Mouse (Mus musculus): ENCODE data around the gene Dido1.
A peak's percentile ranks its signal among the peaks of the same experiment; 100 is the strongest.

Gene Dido1

DNA sequence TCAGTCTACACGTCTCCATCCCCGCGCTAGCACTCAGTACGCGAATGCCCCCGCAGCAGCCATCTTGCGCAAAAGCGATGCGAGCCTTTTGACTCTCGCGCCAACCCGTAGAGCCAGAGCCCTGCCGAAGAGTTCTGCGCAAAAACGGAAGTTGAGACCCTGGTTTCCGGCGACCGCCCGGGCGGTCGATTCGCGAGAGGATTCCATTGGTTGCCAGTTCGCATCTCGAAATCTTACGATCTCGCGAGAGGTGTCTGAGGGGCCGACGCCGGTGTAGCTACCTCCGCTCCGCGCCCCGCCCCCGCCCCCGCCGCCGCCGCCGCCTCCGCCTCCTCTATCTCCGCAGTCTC, at the start of gene Dido1, which contains the start of gene Gid8:
Gene Dido1, minus strand, starts transcription at position 77 of the 350 bp plus-strand sequence.
Gene Gid8, plus strand, starts transcription at position 195 of the 350 bp plus-strand sequence.
- DNase-seq (ENCODE audit: low spot score in 2 of 2), result peak; percentile 90 to 95

DNA sequence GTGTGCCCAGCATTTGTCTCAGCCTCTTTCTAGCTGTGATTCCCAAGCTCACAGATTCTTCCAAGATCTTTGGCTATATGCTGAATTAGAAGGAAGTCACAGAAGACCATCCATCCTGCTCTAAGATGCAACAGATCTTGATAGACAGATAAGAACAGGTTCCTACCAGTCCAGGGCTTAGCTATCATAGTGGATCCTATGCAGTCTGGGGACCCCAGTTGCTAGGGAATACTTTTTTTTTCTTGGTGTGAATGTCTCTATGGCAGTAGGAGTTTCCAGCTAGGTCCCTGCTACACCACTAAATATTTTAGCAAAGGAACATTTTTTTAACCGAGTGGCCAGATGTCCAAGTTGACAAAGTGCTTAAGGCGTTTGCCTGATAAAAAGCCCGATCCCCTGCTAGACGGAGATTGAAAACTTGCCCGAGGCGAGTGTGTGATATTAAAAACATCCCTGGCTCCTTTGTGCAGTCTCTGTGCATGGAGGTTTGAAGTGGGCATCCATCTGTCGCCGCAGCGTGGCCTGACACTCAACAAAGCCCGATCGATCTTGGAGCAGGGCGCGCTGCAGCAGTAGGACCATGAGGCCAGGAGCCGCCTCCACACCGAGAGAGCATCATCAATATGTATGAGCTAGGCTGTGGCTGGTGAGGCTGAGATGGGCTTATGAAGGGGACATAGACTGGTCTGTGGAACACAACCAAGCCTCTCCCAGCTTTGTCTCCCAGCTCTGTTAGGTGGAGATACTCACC, 48.9 kb upstream of the Dido1 start:
- DNase-seq (ENCODE audit: low spot score in 2 of 2), result no peak

DNA sequence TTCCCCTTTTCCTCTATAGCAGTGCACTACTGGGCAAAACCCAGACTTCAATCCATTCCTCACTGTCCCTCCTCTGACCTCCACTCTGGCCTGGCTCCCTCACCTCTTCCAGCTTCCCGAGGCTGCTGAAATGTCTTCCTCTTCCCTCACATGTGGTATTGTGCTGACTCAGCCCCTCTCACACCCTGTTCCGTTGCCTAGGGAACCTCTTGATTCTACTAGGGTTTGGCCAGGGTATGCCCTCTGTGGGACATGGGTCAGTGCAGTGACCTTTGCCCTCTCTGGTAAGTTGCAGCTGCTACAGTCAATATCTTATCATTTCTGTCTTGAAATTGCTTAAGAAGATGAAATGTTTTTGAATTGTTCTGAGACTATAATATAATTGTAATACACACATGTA, 47.0 kb upstream of the Dido1 start:
- DNase-seq (ENCODE audit: low spot score in 2 of 2), result no peak

DNA sequence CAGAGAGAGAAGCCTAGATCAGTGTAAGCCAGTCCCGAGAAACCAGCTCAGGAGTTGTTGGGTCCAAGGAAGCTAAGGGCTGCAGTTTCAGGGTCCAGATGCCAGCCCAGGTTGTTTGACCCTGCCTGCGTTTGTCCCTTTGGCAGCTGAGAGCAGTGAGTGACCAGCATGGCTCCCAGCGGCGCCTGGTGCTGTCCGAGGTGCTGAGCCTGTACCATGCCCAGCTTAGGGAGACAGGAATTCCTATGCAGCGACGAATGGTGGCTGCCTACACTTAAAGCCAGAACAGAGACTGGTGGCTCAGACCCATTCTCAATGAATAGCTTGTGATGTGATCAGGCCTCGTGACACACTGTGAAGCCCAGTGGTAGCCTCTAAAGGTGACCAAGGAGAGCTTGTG, 46.1 kb upstream of the Dido1 start:
- DNase-seq (ENCODE audit: low spot score in 2 of 2), result no peak

DNA sequence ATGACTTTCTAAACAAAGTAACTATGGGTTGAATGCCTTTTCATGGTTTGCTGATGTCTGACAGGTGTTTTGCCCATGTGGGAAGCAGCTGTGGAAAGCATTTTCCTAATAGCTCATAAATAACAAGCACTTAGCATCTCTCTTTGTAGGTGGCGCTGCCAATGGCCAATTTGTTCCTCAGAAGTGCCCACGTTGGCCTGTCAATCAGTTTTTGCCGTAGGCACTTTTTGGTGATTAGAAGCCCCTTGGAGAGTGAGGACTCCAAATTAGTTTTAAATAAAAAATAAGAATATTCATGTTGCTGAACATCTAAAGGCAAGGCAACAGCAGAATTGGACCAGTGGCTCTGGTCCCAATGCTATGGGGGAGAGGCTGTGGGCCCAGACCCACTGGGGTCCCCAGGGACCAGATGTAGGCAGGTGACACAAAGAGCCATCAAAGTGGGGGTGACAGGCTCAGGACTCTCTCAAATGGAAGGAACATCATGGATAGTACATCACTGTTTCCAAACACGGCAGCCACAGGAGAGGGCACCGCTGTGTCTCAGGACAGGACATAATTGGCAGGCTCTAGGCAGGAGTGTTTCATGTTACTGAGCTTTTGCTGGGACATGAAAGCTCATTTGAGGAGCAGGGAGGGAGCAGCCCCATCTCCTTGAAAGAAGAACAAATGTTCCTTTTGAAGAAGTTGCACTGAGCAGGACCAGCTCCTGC, 45.3 kb upstream of the Dido1 start:
- no peak for DNase-seq (ENCODE audit: low spot score in 2 of 2)

DNA sequence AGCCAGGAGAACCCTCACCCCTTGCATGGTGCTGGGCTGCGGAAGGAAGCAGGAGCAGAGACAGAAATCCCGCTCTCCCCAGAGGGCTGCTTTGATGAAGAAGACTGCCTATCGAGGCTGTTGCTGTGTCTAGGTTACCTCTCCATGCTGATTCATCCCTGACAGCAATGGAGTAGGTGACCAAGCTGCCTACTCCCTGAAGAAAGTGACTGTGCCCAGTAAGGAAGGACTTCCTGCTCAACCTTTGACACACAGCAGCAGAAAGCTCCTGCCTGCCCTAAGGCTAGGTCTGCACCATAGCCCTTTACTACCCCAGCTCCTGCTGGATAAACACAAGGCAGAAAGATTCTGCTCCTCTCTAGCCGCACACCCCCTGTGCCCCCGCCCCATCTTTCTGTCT, 39.1 kb upstream of the Dido1 start:
- no peak for DNase-seq (ENCODE audit: low spot score in 2 of 2)

DNA sequence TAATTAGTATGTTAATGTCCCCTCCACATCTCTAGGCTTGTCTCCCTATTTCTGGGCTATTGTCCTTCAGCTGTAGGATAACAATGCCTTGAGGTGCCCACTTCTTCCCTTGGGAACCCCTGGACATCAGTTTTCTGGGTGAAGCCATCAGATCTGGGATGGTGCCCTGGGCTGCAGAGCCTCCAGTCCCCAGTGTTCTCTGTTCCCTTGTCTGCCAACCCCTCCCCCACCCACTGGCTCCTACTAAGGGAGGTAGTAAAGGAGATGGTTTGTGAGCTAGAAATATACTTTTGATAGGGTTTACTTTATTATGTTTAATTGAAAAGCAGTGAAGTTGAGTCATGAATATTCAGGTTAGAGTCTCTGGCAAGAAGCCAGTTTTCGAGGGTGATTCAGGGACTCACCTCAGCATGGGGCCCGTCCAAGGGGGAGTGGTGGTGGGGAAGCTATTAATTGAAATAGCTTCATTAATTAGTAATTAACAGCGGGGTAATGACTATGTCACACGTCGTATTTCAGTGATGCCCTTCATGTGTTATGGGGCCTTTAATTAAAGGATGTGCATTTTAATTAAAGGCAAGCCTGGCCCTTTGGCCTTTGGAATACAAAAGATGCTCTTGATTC, 36.9 kb upstream of the Dido1 start:
- DNase-seq (ENCODE audit: low spot score in 2 of 2), result no peak

DNA sequence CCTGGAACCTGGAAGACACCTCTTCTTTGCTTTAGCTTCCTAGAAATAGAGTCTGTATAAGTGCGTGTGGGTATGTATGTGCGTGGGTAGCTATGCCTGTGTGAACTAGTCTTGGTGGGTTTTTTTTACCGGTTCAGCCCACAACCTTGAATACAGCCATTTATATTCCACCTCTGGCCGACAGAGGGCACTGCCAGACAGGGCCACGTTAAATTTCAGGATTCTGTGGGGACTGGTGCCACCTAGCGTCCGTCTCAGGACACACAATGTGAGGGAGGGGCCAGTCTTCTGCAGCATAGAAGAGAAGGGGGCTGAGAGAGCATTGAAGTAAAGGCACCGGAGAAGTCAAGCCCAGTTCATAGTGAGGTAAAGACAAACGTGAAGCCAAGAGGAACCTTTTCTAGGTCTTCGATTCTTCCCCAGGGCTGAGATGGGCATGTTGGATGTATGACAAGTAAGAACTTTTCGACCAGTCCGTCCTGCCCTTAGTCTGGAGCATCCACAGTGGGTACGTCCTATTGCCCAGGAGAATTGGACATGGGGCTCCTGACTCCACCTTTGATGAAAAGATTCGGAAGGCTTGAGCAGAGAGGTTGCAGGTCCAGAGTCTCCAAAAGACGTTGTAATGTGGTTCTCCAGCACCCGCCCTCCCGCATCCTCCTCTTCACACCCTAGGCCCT, 35.6 kb upstream of the Dido1 start:
- DNase-seq (ENCODE audit: low spot score in 2 of 2), result peak; percentile 62 to 85

DNA sequence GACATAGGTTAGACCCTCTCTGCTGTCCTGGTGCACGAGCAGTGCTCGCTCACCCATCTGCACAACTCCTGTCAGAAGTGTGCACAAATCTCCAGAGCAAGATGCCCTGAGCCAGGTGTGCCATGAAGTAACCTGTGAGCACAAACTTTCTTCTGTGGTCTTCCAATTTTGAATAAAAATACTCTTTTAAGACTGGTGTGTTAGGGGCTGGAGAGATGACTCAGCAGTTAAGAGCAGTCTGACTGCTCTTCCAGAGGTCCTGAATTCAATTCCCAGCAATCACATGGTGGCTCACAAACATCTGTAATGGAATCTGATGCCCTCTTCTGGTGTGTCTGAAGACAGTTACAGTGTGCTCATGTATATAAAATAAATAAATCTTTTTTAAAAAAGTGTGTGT, 33.5 kb upstream of the Dido1 start:
- DNase-seq (ENCODE audit: low spot score in 2 of 2), result no peak

DNA sequence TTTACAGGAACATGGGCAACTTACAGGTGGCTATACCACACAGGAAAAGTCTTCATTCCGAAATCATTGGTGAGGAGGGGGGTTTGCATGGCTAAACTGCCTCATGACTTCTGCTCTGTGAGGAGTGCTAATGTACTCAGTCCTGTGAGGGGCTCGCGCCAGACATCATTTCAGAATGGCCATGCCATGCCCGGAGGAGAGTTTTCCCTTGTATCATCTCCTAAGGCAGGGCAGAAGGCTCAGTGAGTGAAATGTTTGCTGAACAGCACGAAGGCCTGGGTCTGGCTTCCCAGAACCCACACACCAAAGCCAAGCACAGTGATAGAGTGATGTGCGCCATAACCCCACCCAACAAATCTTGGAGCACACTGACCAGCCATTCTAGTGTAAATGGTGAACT, 33.0 kb upstream of the Dido1 start:
- no peak for DNase-seq (ENCODE audit: low spot score in 2 of 2)

DNA sequence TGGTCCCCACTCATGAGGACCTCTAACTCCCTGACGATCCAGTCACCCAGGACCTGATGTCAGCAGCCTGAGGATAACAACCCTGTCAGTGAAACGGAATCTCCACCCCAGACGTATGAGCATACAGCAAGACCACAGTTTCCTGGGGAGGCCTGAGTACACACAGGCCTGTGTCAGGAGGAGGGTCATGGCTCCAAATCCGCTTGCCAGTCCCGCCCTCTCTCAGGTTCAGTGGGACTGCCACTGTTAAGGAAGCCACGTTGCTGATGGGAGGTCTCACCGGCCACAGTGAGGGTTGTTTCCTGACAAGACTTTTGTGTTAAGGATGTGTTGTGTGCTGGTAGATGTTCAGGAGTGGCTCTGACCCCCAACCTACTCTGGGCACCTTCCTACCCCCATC, 31.6 kb upstream of the Dido1 start:
- no peak for DNase-seq (ENCODE audit: low spot score in 2 of 2)

DNA sequence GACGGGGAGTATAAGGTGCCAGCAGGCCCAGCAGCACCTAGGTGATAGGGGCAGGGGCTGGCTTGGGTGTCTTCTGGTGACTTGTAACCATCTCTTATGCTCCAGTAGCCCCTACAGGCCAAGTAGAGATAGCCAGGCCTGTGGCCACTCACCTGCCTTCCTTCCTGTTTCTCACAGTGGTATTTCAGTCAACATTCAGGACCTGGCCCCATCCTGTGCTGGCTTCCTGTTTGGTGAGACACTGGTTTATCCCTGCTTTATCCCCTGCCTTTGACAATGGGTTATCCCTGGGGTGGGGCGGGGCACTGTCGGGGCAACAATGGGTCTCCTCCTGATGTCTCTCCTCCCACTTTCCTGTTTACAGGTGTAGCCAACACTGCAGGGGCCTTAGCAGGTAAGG, 30.6 kb upstream of the Dido1 start:
- no peak for DNase-seq (ENCODE audit: low spot score in 2 of 2)

DNA sequence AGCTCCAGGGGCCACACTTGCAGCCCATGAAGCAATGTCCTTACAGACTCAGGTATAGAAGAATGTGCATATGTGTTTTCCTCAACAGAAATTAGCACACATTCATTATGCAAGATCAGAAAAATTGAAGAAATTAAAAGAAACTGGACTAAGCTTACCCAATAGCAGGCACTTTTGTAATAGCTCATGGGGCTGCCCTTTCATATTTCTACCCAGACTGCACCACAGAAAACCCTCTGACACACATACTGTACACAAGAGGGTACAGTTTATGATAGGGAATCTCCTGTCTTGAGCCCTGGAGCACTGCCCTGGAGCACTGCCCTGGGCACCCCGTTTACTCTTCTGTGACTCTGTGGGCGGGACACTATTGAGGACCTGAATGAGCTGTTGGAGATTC, 28.2 kb upstream of the Dido1 start:
- no peak for DNase-seq (ENCODE audit: low spot score in 2 of 2)

DNA sequence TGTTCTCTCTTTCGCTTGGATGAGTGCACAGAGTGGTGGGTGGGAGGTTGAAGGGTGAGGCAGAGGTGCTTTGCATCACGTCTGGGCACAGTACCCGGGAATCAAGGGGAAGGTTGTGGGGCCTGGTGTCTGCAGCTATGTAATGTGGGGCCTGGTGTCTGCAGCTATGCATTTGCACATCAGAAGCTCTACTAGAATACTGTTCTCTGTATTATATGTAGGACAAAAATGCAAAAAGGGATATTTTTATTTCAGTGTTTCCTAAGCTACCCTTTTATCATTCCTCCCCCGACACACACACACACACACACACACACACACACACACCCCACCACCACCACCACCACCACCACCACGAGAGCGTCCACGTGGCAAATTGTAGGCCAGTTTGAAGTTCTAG, 25.4 kb upstream of the Dido1 start:
- DNase-seq (ENCODE audit: low spot score in 2 of 2), result no peak

DNA sequence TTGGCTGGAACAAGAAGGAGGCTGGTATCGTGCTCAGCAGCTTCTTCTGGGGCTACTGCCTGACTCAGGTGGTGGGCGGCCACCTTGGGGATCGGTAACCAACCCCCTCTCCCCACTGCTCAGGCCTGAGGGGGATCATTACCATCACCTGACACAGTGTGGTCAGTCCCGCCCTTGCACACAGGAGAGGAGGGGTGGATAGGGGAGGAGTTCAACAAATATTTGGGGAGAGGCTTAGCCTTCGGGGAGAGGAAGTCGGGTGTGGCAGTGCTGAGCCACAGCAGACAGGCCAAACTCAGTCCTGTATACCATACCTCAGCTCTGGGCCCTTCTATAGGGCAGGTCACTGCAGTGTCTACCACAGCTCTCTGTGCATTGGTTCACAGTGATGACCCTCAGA, 22.2 kb upstream of the Dido1 start:
- DNase-seq (ENCODE audit: low spot score in 2 of 2), result no peak

DNA sequence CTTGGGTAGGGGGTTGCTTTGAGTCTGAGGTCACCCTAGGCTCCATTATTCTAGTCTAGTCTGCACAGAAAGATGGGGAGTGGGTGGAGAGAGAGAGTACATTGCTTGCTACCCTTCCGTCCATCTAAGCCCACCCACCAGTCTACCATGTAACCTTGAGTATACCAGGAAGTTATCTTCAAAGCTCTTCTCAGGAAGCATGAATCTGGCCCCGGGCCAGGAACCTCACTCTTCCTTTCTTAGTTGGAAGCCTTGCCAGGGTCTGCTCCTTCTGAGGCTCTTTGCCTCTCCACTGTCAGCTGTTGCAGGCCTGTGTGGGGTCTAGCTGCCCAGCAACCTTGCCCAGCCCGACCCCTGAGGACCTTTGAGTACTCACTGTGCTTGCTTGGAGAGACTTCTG, 21.2 kb upstream of the Dido1 start:
- DNase-seq (ENCODE audit: low spot score in 2 of 2), result no peak

DNA sequence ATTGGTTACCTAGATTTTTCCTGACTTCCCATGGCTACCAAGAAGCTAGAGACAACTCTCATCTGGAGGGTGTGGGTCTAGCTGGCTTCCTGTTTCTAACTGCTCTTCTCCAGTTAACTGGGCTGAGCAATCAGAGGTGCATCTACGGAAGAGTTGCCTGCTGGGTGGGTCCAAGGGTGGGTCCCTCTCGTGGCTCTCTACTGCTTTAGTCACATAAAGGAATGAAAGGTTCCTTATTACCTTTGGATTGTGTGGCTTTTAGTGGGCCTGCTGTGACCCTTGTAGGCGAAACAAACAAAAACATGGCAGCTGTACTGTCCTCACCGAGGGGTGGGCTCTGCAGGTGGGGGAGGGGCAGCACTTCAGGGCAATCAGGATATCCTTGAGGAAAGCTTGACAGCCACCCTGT, 17.8 kb upstream of the Dido1 start:
- no peak for DNase-seq (ENCODE audit: low spot score in 2 of 2)

DNA sequence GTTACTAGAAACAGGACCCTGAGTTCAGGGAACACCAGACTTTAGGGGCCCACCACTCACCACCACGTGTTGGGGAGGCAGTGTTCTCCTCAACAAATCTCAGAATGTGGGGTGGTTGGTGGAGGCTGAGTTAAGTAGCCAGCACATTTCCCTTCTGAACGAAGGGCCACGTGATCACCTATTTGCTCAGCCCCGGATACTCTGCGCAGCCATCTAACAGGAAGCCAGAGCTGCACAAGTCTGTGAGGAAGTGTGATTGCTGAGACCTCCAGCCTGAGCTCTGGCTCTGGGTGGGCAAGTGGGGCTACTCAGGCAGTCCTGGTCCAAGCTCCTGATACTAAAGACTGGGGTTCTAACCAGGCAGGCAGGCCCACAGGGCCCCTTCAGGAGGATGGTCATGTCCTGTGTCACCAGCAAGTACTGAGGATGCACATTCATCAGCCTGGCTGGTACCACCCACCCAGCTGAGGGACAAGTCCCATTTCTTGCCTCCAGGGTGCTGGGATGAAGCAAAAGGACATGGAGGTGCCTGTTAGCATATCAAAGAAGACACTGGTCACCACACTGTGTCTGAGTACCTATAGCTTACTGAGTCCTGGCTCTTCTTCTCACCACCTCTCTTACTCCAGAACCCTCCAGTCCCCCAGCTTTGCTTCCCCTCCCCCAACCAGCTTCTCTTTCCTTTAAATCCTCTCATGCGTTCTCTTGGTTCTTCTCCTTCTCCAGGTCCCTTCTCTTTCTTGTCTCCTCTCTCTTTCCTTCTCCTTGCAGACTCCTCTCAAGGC, 17.1 kb upstream of the Dido1 start:
- no peak for DNase-seq (ENCODE audit: low spot score in 2 of 2)

DNA sequence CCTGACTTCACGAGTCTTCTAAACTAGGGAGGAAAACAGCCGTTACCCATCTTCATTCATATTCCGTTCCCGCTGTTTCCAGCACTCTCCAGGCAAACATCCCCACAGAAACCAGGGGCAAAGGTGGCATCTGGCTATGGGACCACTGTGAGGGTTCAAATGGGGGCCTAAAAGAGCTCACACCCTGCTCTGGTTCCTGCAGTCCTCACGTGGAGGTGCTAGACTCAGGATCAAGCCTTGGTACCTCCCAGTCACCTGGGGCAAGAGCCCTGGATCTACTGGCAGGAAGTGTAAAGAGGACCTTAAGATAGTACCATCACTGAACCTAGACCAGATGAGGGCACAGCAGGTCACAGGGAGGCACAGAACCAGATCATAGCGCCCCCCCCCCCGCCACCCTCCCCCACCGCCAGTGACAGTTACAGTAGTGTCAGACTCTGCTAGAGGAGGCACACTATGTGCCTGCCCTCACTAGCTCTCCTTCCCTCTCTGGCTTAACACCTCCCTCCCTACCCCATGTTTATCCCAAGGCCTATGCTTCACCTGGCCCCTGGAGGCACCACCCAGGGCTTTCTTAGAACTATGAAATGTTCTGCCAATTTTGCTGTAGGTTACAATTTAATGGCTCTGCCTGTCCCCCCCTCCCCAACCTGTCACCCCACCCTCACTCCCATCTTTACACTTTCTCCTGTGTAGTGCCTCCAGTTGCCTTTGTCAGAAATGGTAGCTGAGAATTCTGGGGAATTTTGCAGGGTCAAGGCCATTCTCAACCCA, 16.2 kb upstream of the Dido1 start:
- DNase-seq (ENCODE audit: low spot score in 2 of 2), result no peak

DNA sequence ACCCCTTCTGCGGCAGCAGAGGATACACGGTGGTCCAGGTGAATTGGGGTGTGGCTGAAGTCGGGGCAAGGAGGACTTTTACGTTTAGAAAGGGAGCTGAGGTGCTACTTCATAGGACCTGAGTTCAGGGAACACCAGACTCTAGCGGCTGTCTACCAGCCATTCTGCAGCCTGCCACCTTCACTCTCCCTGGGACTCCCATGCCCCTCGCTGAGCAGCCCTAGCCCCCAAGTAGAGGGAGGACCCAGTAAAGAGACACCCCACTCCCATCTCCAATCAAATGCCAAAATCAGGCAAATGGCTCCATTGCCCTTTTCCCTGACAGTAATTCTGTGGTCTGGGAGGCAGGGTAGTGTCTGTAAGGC, 15.6 kb upstream of the Dido1 start:
- DNase-seq (ENCODE audit: low spot score in 2 of 2), result no peak
